Mouse (Mus musculus): ENCODE results near the gene Nupl1.
A peak's percentile ranks its signal among the peaks of the same experiment; 100 is the strongest.

Gene Nupl1

GRCm38 (mm10) chr14:60251281-60252003, at the start of gene Nupl1, which contains the start of gene Gm49336:
Nupl1 (minus strand) TSS chr14:60251431.
Gm49336 (minus strand) TSS chr14:60251507.
- DNase-seq: peak; percentile 99

DNA sequence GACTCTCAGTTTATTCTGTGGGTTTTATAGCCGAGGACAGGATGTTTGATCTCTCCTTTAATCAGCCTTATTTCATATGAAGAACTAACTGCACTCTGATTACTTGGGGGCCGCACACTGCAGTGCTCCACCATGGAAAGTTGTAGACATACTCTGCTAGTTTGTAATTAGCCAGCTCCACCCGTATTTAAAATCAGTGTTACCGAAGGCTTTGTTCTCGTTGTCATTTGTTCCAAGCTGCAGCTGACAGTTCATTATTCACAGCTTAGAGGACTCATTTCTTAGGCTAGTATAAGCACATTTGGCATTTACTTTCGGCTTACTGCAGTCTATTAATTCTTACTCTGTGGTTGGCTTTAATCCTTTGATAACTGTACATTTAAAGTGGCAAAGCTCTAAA, 49.8 kb upstream of the Nupl1 start:
- no peak for DNase-seq

DNA sequence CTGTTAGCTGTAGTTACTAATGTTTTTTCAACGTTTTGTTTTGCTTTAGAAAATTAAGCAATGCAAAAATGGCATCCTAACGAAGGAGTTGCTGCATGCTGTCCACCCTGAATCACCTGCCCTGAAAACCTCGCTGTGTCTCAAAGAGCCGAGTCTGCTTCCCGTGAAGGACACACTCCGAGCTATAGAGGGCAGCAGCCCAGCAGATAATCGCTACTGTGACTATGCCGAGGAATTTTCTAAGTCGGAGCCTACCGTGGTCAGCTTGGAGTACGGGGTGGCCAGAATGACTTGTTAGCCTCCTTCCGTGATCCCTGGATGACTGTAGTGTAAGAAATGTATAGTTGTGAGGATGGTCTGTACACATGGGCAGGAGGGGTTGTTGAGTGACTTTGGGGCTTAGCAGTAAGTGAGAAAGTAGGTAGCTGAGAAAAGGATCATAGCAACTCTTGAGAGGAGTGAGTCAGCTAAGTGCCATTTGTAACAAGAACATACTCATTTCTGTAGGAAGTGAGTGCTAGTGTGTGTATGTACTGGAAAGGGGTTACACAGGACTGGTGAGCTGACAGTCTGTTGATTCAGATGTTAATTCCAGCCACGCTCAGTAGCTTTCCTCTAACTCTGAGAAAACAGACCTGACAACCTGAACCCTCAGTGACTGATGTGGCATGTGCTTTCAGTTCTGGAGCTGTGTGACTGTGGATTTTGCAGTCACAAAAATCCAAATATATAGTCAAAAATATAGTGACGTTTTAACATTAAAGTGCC, 49.2 kb upstream of the Nupl1 start:
- no peak for DNase-seq

DNA sequence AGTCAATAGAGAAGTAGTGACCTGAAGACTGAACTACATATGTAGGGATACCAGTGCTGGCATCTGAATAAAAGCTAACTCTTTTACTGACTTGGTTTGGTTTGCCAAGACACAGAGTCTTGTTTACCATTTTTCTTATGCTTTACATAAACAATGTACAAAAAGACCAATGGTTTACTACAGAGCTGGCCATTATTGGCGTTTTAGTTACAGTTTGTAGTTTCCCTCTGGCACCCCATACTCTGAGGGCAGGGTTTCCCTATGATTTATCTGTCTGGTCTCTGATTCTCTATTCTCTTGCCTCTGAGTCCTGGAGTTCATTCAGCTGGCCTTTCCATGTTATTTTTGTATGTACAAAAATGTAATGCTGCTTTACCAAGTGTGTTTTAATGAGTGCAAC, 44.3 kb upstream of the Nupl1 start:
- no peak for DNase-seq

DNA sequence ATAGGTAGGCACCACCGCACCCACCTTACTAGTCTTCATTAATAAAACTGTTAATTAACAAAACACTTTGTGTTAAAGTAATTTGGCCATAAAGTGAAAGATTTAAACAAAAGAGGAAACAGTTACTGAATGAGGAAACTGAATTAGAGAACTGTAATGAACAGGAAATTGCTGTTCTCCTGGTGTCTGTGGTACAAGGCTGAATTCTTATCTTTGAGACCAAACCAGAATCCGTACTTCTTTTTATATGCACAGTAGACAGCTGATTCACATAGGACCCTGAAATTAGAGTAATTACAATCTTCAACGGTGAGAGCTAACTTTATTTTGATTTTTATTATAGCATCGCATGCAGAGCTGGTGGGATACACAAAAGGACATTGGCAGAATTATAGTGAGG, 39.1 kb upstream of the Nupl1 start:
- no peak for DNase-seq

- DNase-seq: no peak
These were observed 35.1 kb upstream of the Nupl1 start for GRCm38 (mm10) chr14:60286194-60286863.

DNA sequence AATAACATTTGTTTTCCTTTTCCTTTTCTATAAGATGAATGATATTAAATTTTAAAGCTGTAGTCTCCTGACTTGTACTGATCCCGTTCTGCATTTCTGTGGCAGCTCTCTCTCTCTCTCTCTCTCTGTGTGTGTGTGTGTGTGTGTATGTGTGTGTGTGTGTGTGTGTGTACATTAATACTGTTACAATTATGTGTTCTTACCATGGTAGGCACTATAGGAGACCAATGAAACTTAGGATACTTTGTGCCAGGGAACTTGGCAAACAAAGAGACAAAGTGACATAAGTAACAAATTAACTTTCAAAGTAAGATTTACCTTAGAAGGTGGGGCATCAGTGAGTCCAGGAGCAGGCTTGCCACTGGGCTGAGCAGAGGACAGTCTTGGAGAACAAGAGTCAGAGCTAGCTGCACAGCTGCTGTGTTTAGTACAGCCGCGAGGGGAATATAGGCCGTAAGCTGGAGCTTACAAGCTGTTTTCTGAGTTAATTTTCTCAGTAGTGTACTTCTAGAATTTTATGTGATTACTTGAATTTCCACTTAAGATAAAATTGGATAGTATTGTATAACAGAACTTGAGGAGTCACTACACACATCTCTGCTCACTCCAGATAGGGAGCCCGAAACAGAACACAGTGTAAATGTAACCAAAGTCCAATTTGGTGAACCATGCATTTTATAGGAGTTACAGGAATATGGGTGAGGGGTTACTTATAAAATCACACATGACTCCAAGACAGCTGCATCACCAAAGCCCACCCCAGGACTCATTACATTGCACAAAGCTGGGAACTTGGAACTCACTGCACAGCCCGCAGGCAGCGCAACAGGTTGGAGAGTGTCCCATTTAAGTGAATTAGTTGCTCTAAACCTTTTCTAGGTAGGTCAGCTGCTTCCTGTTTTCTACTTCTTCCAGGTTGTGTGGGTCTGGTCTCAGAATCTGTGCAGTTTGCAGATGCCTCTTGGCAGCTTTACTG, 24.4 kb upstream of the Nupl1 start:
- no peak for DNase-seq

- DNase-seq: no peak
These were observed 22.1 kb upstream of the Nupl1 start for GRCm38 (mm10) chr14:60273346-60273745.

GRCm38 (mm10) chr14:60269333-60269732, 18.1 kb upstream of the Nupl1 start:
- DNase-seq: peak; percentile 61

DNA sequence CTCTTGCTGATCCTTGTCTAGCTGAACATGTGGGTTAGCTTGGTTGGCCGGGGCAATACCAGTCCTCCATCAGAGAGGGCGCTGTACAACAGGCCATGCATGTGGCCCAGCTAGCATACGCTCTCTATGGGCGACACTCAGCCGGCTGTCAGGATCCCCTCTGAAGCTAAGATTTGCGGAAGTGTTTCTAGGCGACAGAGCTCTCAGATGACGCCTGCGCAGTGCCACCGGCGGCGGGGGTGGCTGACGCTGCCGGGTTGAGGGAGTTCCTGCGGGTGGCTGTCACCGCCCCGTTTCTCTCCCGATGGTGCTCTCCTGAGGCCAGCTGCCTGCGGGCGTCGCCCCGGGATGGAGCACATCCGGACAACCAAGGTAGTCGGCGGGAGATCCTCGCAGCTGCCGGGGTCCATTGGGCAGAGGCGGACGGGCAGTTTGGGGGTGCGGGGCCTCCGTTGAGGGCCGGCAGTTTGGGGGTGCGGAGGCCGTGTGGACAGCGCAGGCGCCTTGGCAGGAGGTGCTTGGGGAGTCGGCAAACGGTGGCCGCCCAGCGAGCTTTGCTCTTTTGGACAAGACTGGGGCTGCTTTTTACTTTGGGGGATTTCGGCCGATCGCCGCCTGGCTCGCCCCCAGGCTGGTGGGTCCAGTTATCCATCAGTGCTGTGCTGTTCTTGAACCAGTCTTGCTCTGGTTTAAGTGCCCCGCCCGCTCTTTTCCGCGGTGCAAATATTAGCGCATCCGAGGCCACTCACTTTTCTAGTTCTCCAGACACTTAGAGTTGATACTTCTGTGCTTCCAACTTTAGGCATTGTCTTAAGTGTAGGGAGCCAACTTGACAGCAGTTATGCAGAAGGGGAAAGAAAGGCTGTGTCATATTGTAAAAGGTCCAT, 14.0 kb upstream of the Nupl1 start, which contains the start of gene Mtmr6:
Gene Mtmr6 (plus strand): TSS at position 239 of the 887 bp plus-strand sequence.
- DNase-seq: peak; percentile 95

GRCm38 (mm10) chr14:60262316-60262715, 11.1 kb upstream of the Nupl1 start:
- DNase-seq: no peak

DNA sequence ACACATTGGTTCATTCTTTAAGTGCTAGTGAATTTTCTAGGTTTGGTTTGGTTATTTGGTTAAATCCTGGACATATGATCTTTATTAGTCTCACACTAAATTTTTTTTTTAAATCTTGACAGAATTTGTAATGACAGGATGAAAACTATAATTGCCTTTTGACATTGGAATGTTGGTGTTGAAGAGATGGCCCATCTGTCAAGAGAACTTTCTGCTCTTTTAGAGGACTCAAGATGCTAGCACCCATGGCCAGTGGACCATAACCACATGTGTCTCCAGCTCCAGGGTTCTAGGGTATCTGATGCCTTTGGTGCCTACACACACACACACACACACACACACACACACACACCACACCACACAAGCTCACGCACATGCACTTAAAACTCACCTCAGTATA, 6.6 kb upstream of the Nupl1 start:
- DNase-seq: no peak

- DNase-seq: no peak
These were observed 5.9 kb upstream of the Nupl1 start for GRCm38 (mm10) chr14:60257101-60257500.

DNA sequence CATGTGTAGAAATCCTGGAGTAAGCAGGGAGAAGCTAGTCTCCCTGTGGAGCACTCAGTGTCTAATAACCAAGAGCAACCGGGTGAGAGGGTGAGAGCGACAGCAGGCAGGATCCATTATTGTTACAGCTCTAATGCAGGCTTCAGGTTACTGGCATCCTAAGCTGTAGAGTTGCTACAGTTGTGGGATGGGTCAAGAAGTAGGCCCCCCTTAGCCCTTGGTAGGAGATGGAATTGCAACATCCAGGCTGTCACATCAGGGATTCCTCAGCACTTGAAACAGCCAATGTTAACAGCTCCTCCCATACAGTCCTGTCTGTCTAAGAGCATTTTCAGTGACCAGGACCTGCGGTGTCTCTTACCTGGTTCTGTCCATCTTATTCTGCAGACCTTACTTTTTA, 5.1 kb upstream of the Nupl1 start:
- DNase-seq: no peak

GRCm38 (mm10) chr14:60254774-60255173, 3.5 kb upstream of the Nupl1 start:
- DNase-seq: no peak

DNA sequence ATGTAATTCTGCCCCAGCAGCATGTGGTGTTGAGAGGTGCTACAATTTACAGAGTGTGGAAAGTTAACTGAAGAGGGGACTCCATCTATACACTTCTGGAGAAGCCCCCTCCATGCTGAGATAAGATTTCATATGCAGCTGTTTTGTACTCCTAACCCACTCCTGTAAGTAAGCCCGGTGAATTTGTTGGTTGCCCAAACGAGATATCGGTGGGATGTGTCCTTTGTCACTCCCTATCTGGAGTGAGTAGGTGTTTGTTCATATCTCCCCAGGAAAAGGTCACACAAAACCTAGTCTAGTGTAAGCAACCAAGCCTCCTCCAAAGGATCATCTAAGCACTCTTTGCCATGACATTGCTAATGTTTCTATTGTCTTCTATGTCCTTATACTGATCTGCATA, 2.2 kb upstream of the Nupl1 start:
- DNase-seq: no peak

- no peak for DNase-seq
These were observed 1.1 kb upstream of the Nupl1 start for GRCm38 (mm10) chr14:60252004-60253000.

DNA sequence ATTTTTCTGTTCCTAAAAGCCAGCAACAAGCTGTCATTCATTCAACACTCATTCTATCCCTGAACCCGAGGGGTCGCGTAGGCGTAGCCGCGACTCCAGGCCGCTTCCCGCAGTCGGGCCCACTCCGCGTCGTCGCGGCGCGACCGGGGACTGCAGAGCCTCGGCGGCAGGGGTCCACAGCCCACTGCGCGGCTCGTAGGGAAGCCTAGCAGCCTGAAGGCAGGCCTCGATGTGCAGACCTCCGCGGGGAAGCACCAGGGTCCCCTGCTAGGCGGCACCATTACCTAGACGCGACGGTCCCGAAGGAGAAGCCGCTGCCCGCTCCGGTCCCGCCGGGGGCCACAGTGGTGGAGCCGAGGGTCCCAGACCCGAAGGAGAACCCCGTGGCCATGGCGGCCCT, 352 bp downstream of the Nupl1 start:
- DNase-seq: no peak

DNA sequence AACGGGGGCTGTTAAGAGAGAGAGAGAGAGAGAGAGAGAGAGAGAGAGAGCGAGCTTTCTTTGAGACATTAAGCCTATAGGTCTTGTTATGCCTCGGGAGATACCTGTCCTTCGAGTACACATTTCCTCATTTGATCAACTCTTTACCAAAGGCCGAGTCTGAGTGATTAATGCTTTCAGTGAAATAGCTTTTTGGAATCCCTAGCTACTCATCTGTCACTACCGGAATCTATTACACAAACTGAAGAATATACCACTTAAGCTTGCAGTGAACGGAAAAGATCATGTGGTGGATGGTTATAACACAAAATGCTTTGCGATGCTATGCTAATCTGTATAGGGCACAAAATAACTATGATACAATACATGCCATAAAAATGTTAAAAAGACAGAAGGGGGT, 865 bp downstream of the Nupl1 start:
- no peak for DNase-seq

DNA sequence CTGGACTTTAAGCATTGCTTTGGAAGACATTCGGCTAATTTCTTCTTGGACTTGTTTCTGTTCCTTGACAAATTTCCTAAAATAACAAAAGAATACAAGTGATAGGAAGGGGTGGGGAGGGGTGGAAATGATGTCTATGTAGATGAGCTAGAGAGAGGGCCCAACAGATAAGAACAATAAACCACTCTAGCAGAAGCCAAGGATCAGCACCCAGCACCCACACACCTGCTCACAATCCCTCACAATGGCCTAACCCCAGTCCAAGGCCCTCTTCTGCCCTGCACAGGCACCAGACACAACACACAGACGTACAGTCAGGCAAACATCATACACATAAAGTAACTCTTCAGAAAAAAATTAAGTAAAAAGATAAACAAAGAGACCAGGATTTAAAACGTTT, 12.7 kb downstream of the Nupl1 start:
- no peak for DNase-seq
